Mouse (Mus musculus): ENCODE measurements around the gene Slc39a3. TPM values are rescaled to one million over a fixed set of nuclear protein-coding genes. Genes with fewer than 3 reads are reported as not detected.

Slc39a3 gene
- polyA plus RNA-seq, 1 experiment from 2014 or later = 9.6 TPM

DNA sequence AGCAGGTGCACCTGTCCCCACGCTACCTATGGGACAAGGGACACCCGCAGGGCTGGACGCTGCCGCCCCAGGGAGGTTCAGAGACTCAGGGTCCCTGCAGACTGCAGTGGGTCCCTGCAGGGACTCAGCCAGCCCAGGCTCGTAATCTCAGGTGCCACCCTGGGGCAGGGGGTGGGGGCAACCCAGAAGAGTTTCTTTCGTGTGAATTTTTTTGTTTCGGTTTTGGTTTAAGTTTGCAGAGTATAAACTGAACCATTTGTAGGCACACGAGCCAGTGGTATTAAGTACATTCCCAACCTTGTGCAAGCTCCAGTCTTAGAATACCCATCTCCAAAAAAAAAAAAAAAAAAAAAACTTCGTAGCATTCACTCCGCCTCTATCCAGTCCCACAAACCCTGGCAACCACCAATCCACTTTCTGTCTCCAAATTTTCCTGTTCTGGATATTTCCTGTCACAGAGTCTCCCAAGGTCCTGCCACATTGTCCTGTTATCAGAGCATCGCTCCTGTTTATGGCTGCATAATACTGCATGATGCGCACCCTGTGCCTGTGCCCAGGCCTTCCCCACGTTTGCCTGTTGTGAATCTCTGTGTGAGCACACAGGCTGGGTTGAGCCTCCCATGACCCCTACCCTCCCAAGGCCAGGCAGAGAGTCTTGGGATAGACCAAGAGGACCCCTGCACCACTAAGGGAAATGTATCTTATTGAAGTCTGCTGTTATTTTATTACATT, 51.1 kb downstream of the Slc39a3 start:
- Histone ChIP-seq H3K9me3 (replicated peaks; ENCODE audit: control insufficient read depth, low read length) (0 out of 2 replicates have a peak, but pooled peaks cover 2% of the 10 kb centered on the region), H3K27ac (ENCODE audit: low read length) (no peak overlapping the region), H3K36me3 (ENCODE audit: control insufficient read depth, insufficient read depth) (no peaks in the 10 kb centered on the region), H3K9ac (ENCODE audit: low read length) (peak overlapping the region; percentile 68), H3K27me3 (ENCODE audit: control insufficient read depth, insufficient read depth, low read length) (peaks cover 5% of the 10 kb centered on the region; the same call in 1 of the 2 replicates), H3K4me3 (ENCODE audit: low read length) (peak overlapping the region; percentile 48), H3K4me1 (ENCODE audit: control insufficient read depth, insufficient read depth, low read length) (peaks cover 21% of the 10 kb centered on the region), H3K4me2 (ENCODE audit: low read depth, low read length) (peak overlapping the region; percentile 88)
- 34% methylated on average over 13 of the region's 13 CpGs for WGBS
- no peak for ATAC-seq (replicated peaks; ENCODE audit: extremely low read depth, insufficient read depth, low FRiP score)

DNA sequence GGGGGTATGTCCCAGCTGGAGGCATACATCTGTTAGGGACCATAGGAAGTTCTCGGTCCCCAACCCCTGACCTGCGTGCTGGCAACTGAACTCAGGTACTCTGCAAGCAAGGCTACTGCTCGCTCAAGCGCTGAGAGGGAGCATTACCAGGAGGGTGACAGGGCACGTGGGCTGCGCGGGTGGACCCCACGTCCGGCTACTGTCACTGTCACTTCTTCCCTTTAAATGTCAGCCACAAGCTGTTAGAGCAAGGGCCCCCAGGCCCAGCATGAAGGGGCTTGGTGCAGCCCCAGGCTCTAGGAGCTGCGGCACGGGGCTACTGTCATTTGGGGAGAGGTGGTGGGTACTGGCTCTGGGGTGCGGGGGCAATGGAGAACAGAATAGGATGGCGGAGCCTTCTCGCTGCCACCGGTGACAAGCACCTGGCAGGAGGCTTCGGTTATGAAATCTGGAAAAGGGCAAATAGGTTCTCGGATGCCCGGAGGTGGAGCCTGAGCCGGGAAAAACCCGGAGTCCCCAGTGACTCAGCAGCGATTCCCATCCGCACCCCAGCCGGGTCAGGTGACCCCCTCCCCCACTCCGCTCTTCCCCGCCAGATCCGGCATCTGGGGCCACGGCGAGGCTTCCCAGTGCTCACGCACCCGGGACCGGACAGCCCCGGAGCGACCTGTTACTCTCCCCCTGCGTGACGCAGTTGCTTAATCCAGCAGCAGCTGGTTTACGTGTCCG, 51.8 kb downstream of the Slc39a3 start:
- H3K4me1 ChIP-seq (ENCODE audit: control insufficient read depth, insufficient read depth, low read length) = peaks cover 21% of the 10 kb centered on the region
- no peak for ATAC-seq (replicated peaks; ENCODE audit: extremely low read depth, insufficient read depth, low FRiP score)
- no peaks in the 10 kb centered on the region for H3K9me3 ChIP-seq (replicated peaks; ENCODE audit: control insufficient read depth, low read length)
- H3K27me3 ChIP-seq (ENCODE audit: control insufficient read depth, insufficient read depth, low read length) = peaks cover 5% of the 10 kb centered on the region; the same call in 1 of the 2 replicates
- no peak overlapping the region for H3K27ac ChIP-seq (ENCODE audit: low read length)
- H3K9ac ChIP-seq (ENCODE audit: low read length) = peak overlapping the region; percentile 68
- H3K36me3 ChIP-seq (ENCODE audit: control insufficient read depth, insufficient read depth) = no peaks in the 10 kb centered on the region
- WGBS = 10% methylated on average over 37 of the region's 37 CpGs
- H3K4me3 ChIP-seq (ENCODE audit: low read length) = peak overlapping the region; percentile 48
- H3K4me2 ChIP-seq (ENCODE audit: low read depth, low read length) = peak overlapping the region; percentile 88

DNA sequence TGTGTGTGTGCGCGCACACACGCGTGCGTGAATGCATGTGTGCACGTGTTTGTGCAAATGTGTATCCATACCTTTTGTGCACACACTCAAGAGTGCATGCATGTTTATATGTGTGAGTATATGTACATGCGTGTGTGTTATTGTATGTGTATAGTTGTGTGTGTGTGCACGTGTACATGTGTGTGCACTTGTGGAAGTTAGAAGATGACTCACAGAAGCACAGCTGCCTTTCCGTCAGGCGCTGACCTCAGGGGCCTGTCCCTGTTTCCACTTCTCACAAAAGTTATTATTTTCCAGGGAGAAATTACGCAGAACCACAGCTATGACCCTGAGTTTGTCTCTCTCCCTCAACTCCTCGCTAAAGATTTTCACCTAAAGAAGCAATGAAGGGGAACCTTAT, 53.0 kb downstream of the Slc39a3 start:
- 88% methylated on average over 12 of the region's 12 CpGs for WGBS
- H3K4me3 ChIP-seq (ENCODE audit: low read length) = no peak overlapping the region
- no peak overlapping the region for H3K9ac ChIP-seq (ENCODE audit: low read length)
- no peaks in the 10 kb centered on the region for H3K9me3 ChIP-seq (replicated peaks; ENCODE audit: control insufficient read depth, low read length)
- peaks cover 5% of the 10 kb centered on the region; the same call in 1 of the 2 replicates for H3K27me3 ChIP-seq (ENCODE audit: control insufficient read depth, insufficient read depth, low read length)
- no peak for ATAC-seq (replicated peaks; ENCODE audit: extremely low read depth, insufficient read depth, low FRiP score)
- H3K36me3 ChIP-seq (ENCODE audit: control insufficient read depth, insufficient read depth) = no peaks in the 10 kb centered on the region
- H3K27ac ChIP-seq (ENCODE audit: low read length) = no peak overlapping the region
- H3K4me2 ChIP-seq (ENCODE audit: low read depth, low read length) = no peak overlapping the region
- peaks cover 21% of the 10 kb centered on the region for H3K4me1 ChIP-seq (ENCODE audit: control insufficient read depth, insufficient read depth, low read length)

DNA sequence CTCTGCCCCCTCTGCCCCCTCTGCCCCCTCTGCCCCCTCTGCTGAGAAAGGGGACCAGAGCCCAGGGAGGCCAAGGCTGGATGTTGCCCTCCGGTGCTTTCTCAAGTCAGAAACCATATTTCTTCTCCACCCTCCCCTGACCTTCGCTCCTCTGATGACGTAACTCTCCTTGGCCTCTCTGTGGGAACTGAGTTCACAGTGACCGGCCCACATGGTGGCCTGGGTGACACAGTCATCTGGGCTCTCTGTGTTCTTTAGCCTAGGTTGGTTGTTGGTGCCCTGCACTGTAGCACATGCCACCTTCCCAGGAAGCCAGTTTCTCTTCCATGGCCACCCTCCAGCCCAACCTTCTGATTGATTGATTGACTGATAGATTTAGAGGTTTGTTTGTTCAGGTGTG, 54.8 kb downstream of the Slc39a3 start:
- no peak for ATAC-seq (replicated peaks; ENCODE audit: extremely low read depth, insufficient read depth, low FRiP score)

DNA sequence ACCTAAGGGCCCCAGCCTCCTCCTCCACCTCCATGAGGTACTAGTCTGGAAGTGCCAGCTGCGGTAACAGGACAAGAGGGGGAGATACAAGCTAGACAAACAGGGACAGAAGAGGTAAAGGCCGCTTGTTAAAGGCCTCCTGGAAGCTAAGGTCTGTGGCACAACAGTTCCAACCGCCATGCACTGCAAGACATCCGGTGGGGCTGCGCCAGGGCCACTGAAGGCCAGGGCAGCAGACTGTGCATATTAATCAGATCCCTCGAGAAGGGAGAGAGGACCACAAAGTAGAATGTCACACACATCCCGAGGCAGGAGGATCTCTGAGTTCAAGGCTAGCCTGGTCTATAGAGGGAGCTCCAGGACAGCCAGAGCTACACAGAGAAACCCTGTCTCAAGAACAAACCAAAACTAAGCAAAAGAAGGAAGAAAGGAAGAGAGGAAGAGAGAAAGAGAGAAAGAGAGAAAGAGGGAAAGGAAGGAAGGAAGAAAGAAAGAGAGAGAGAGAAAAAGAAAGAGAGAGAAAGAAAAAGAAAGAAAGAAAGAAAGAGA, 55.6 kb downstream of the Slc39a3 start:
- Histone ChIP-seq H3K4me2 (ENCODE audit: low read depth, low read length) (no peak overlapping the region), H3K36me3 (ENCODE audit: control insufficient read depth, insufficient read depth) (no peaks in the 10 kb centered on the region), H3K9ac (ENCODE audit: low read length) (no peak overlapping the region), H3K27ac (ENCODE audit: low read length) (no peak overlapping the region), H3K4me3 (ENCODE audit: low read length) (no peak overlapping the region), H3K27me3 (ENCODE audit: control insufficient read depth, insufficient read depth, low read length) (peaks cover 5% of the 10 kb centered on the region; the same call in 1 of the 2 replicates), H3K4me1 (ENCODE audit: control insufficient read depth, insufficient read depth, low read length) (peaks cover 10% of the 10 kb centered on the region), H3K9me3 (replicated peaks; ENCODE audit: control insufficient read depth, low read length) (no peaks in the 10 kb centered on the region)
- WGBS = 54% methylated on average over 7 of the region's 7 CpGs
- no peak for ATAC-seq (replicated peaks; ENCODE audit: extremely low read depth, insufficient read depth, low FRiP score)

More for the DNA sequence above, 54.8 kb downstream of the Slc39a3 start:
- WGBS = 58% methylated on average over 4 of the region's 4 CpGs
- H3K4me1 ChIP-seq (ENCODE audit: control insufficient read depth, insufficient read depth, low read length) = peaks cover 15% of the 10 kb centered on the region
- no peak overlapping the region for H3K4me2 ChIP-seq (ENCODE audit: low read depth, low read length)
- H3K9me3 ChIP-seq (replicated peaks; ENCODE audit: control insufficient read depth, low read length) = no peaks in the 10 kb centered on the region
- no peak overlapping the region for H3K4me3 ChIP-seq (ENCODE audit: low read length)
- H3K27me3 ChIP-seq (ENCODE audit: control insufficient read depth, insufficient read depth, low read length) = peaks cover 5% of the 10 kb centered on the region; the same call in 1 of the 2 replicates
- H3K36me3 ChIP-seq (ENCODE audit: control insufficient read depth, insufficient read depth) = no peaks in the 10 kb centered on the region
- H3K27ac ChIP-seq (ENCODE audit: low read length) = no peak overlapping the region
- no peak overlapping the region for H3K9ac ChIP-seq (ENCODE audit: low read length)

Other genes with a start within 250 kb of the Slc39a3 start
- gene Sf3a2, start 239.2 kb downstream of the Slc39a3 start, polyA plus RNA-seq (2015; fragmentation: Nextera tagmentation; extraction: Ambion mirVana) = 42.3 and 47.7 TPM in 2 replicates
- 79.4 and 83.3 TPM in 2 replicates for gene Plekhj1, start 238.8 kb downstream of the Slc39a3 start, polyA plus RNA-seq (2015; fragmentation: Nextera tagmentation; extraction: Ambion mirVana)
- gene Amh, start 232.2 kb downstream of the Slc39a3 start, polyA plus RNA-seq (2015; fragmentation: Nextera tagmentation; extraction: Ambion mirVana) = 0.13 and 0.29 TPM in 2 replicates
- gene Jsrp1, start 223.9 kb downstream of the Slc39a3 start, polyA plus RNA-seq (2015; fragmentation: Nextera tagmentation; extraction: Ambion mirVana) = 5.6 and 6.7 TPM in 2 replicates
- 2,111 and 2,265 TPM in 2 replicates for gene Oaz1, start 210.8 kb downstream of the Slc39a3 start, polyA plus RNA-seq (2015; fragmentation: Nextera tagmentation; extraction: Ambion mirVana)
- gene Lingo3, start 193.4 kb downstream of the Slc39a3 start, polyA plus RNA-seq (2015; fragmentation: Nextera tagmentation; extraction: Ambion mirVana) = 0.39 and 0.84 TPM in 2 replicates
- gene Lsm7, start 182.2 kb downstream of the Slc39a3 start, polyA plus RNA-seq (2015; fragmentation: Nextera tagmentation; extraction: Ambion mirVana) = 141 and 148 TPM in 2 replicates
- gene Sppl2b, start 182.2 kb downstream of the Slc39a3 start, polyA plus RNA-seq (2015; fragmentation: Nextera tagmentation; extraction: Ambion mirVana) = 28.4 and 33.2 TPM in 2 replicates
- not detected in 2 replicates for gene Tmprss9, start 165.6 kb downstream of the Slc39a3 start, polyA plus RNA-seq (2015; fragmentation: Nextera tagmentation; extraction: Ambion mirVana)
- 286 and 289 TPM in 2 replicates for gene Timm13, start 136.5 kb downstream of the Slc39a3 start, polyA plus RNA-seq (2015; fragmentation: Nextera tagmentation; extraction: Ambion mirVana)
- 27.5 and 30.0 TPM in 2 replicates for gene Lmnb2, start 119.2 kb downstream of the Slc39a3 start, polyA plus RNA-seq (2015; fragmentation: Nextera tagmentation; extraction: Ambion mirVana)
- 33.6 and 34.3 TPM in 2 replicates for gene Gadd45b, start 107.4 kb downstream of the Slc39a3 start, polyA plus RNA-seq (2015; fragmentation: Nextera tagmentation; extraction: Ambion mirVana)
- gene Gng7, start 22.5 kb downstream of the Slc39a3 start, polyA plus RNA-seq (2015; fragmentation: Nextera tagmentation; extraction: Ambion mirVana) = 1.4 TPM in 2 replicates
- 0.06 and 0.09 TPM in 2 replicates for gene Diras1, start 11.8 kb downstream of the Slc39a3 start, polyA plus RNA-seq (2015; fragmentation: Nextera tagmentation; extraction: Ambion mirVana)
- 166 and 174 TPM in 2 replicates for gene Sgta, start 22.8 kb upstream of the Slc39a3 start, polyA plus RNA-seq (2015; fragmentation: Nextera tagmentation; extraction: Ambion mirVana)
- gene Thop1, start 32.6 kb upstream of the Slc39a3 start, polyA plus RNA-seq (2015; fragmentation: Nextera tagmentation; extraction: Ambion mirVana) = 29.8 and 31.4 TPM in 2 replicates
- gene Creb3l3, start 61.4 kb upstream of the Slc39a3 start, polyA plus RNA-seq (2015; fragmentation: Nextera tagmentation; extraction: Ambion mirVana) = 0.70 and 1.00 TPM in 2 replicates
- 143 and 152 TPM in 2 replicates for gene Map2k2, start 68.5 kb upstream of the Slc39a3 start, polyA plus RNA-seq (2015; fragmentation: Nextera tagmentation; extraction: Ambion mirVana)
- gene Zbtb7a, start 97.8 kb upstream of the Slc39a3 start, polyA plus RNA-seq (2015; fragmentation: Nextera tagmentation; extraction: Ambion mirVana) = 25.5 and 30.1 TPM in 2 replicates
- gene Pias4, start 130.5 kb upstream of the Slc39a3 start, polyA plus RNA-seq (2015; fragmentation: Nextera tagmentation; extraction: Ambion mirVana) = 34.7 and 37.5 TPM in 2 replicates
- gene Eef2, start 139.2 kb upstream of the Slc39a3 start, polyA plus RNA-seq (2015; fragmentation: Nextera tagmentation; extraction: Ambion mirVana) = 435 and 443 TPM in 2 replicates
- 33.9 and 40.2 TPM in 2 replicates for gene Dapk3, start 145.6 kb upstream of the Slc39a3 start, polyA plus RNA-seq (2015; fragmentation: Nextera tagmentation; extraction: Ambion mirVana)
- gene 4930442H23Rik, start 146.4 kb upstream of the Slc39a3 start, polyA plus RNA-seq (2015; fragmentation: Nextera tagmentation; extraction: Ambion mirVana) = 0.11 TPM in 2 replicates
- gene Nmrk2, start 164.6 kb upstream of the Slc39a3 start, polyA plus RNA-seq (2015; fragmentation: Nextera tagmentation; extraction: Ambion mirVana) = 11.9 and 14.6 TPM in 2 replicates
- gene Atcay, start 193.4 kb upstream of the Slc39a3 start, polyA plus RNA-seq (2015; fragmentation: Nextera tagmentation; extraction: Ambion mirVana) = 0.31 and 0.33 TPM in 2 replicates
- 5.0 and 6.2 TPM in 2 replicates for gene Zfr2, start 195.7 kb upstream of the Slc39a3 start, polyA plus RNA-seq (2015; fragmentation: Nextera tagmentation; extraction: Ambion mirVana)
- gene Matk, start 215.5 kb upstream of the Slc39a3 start, polyA plus RNA-seq (2015; fragmentation: Nextera tagmentation; extraction: Ambion mirVana) = 2.6 and 2.7 TPM in 2 replicates
- 230 TPM in 2 replicates for gene Mrpl54, start 229.5 kb upstream of the Slc39a3 start, polyA plus RNA-seq (2015; fragmentation: Nextera tagmentation; extraction: Ambion mirVana)
- 62.7 and 63.0 TPM in 2 replicates for gene Apba3, start 229.5 kb upstream of the Slc39a3 start, polyA plus RNA-seq (2015; fragmentation: Nextera tagmentation; extraction: Ambion mirVana)